Mouse (Mus musculus): ENCODE measurements at regions not wholly inside any gene's neighbourhood (a gene's known extent, or its start where the extent isn't known, plus 50 kb on each side); places are given as distances from the start of the nearest gene placed in this dataset.
A peak's percentile ranks its signal among the peaks of the same experiment; 100 is the strongest.

DNA sequence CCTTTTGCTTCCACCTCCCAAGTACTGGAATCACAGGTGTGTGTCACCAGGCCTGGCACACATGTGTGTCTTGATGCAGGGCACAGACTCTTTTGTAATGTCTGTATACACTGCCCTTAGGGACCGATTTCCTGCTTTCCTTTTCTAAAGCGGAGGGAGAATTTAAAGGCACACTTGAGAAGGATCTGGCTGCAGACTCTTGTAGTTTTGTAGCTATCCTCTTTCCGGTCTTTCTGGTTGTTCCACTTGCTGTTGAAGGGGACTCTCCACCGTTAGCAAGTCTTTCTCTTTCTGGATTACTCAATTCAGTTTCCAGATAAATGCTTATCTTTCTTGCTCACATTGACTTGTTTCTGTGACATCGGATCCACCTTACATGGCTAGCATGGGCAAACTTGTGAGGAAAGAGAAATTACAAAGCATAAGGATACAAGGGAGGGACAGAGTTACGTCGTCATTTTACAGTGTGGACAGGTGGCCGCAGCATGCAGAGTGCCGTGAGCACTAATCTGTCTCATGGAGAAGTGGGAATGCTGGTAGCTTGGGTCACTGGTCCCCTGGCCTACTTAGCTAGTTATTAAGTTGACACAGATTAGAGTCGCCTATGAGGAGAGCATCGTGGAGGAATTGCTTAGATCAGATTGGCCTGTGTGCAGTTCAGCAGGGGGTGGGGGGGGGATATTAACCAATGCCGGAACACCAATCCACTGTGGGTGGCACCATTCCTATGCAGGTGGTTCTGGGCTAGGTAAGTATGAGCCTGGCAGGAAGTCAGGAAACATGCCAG lies 54.4 kb upstream of the Parp11 start:
- Histone ChIP-seq H3K27ac (replicated peaks) (no peak overlapping the region), H3K4me1 (peaks cover 17% of the 10 kb centered on the region), H3K27me3 (replicated peaks; ENCODE audit: low read depth, poor library complexity, severe bottlenecking) (no peaks in the 10 kb centered on the region), H3K4me3 (no peak overlapping the region), H3K36me3 (replicated peaks) (no peaks in the 10 kb centered on the region), H3K9me3 (no peaks in the 10 kb centered on the region)
- WGBS: 89% methylated on average over 12 of the region's 12 CpGs
- no peak for DNase-seq (ENCODE audit: low spot score)

DNA sequence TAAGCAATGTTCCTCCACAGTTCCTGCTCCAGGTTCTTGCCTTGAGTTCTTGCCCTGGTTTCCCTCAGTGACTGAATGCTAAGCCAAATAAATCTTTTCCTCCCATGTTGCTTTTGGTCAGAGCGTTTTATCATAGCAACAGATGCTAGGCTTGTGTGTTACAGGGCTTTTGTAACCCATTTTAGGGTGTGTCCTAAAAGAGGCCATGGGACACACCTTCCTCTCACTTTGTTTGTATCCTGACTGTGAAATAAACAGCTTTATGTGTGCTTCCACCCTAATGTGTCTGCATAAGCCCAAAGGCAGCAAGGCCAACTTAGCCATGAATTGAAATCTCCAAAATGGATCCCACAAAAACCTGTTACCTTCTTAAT lies 53.9 kb upstream of the Parp11 start:
- no peak overlapping the region for H3K27ac ChIP-seq (replicated peaks)
- no peak for DNase-seq (ENCODE audit: low spot score)
- no peaks in the 10 kb centered on the region for H3K9me3 ChIP-seq
- no peaks in the 10 kb centered on the region for H3K27me3 ChIP-seq (replicated peaks; ENCODE audit: low read depth, poor library complexity, severe bottlenecking)
- no peak overlapping the region for H3K4me3 ChIP-seq
- H3K4me1 ChIP-seq: peaks cover 17% of the 10 kb centered on the region
- 88% methylated on average over 1 of the region's 1 CpGs for WGBS
- no peaks in the 10 kb centered on the region for H3K36me3 ChIP-seq (replicated peaks)

DNA sequence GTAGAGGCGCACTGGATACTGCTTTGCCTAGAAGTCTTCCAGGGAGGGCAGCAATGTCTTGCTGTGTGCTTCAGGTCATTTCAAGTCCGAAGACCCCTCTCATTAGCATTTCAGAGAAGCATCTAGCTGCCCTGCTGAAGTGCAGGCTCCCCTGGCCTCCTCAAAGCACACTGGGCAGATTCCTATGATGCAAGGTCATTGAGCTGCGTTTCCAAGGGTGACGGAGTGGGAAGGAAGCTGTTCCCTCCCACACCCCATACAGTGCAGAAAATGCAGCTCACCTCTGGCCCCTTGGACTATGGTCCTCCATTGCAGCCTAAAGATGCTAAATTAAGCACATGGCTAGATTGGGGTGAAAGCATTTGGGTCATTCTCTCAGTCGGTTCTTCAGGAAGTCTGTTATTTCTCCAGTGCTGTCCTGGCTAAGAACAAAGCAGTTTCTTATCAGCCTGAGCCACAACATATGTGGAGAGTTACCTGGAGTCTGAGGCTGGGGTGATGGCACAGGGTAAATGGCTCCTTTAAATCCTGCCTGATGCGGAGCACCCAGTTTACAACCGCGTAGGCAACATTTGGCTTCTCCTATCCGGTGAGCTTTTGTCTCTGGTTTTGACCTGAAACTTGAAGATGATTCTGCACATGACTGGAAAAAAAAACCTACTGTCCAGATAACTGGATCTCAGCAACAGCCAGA lies 52.6 kb upstream of the Parp11 start:
- Histone ChIP-seq H3K27me3 (replicated peaks; ENCODE audit: low read depth, poor library complexity, severe bottlenecking) (no peaks in the 10 kb centered on the region), H3K9me3 (no peaks in the 10 kb centered on the region), H3K4me1 (peaks cover 17% of the 10 kb centered on the region), H3K4me3 (no peak overlapping the region), H3K27ac (replicated peaks) (peak overlapping the region; percentile 48), H3K36me3 (replicated peaks) (no peaks in the 10 kb centered on the region)
- DNase-seq (ENCODE audit: low spot score): peak; percentile 46
- WGBS: 30% methylated on average over 9 of the region's 9 CpGs

All from embryonic facial prominence, embryonic 10.5 days (tissue).